Mouse (Mus musculus) left cerebral cortex, adult 9 months (tissue): ENCODE data around the gene Slc2a9.
A peak's percentile ranks its signal among the peaks of the same experiment; 100 is the strongest.

Experiments
- DNase-seq, 2 experiments: peaks; one replicate each; pipeline ENCODE4 v3.0.0; 2022; ENCODE audit warnings: low spot score in 2 of 2

Slc2a9 gene

DNA sequence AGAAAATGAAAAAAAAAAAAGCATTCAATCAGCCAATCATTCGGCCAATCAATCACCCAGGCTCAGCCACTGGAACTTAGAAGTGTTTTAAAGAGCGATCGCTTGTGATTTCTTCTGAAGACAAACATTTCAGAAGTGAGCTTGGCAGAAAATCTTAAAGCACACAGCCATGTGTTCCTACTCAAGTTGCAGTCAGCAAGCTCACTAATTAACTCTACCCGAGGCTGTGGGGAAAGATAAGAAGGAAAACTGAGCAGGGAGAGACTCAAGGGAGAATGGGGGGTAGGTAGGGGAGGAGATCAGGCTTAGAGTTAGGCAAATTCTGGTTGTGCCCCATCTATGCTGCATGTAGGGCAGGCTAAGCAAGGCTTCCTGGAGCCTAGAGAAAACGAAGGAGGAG, 130.6 kb downstream of the Slc2a9 start:
- no peak for DNase-seq

DNA sequence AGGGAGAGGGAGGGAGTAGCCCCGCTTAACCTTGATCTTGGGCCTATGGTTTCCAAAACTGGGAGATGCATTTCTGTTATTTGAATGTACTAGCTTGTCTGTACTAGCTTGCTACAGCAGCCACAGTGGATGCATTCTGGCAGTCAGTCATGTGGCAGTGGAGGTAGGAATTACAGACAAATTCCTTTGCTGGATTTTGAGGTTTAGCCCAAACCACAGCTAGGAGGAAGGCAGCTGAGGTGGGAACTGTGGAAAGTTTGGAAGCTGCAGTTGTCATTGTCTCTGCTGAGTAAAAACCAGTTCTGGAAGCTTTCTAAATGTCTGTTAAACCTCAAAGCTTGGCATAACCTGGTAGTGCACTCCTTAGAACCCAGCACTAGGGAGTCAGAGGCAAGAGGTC, 131.6 kb downstream of the Slc2a9 start:
- DNase-seq: no peak

DNA sequence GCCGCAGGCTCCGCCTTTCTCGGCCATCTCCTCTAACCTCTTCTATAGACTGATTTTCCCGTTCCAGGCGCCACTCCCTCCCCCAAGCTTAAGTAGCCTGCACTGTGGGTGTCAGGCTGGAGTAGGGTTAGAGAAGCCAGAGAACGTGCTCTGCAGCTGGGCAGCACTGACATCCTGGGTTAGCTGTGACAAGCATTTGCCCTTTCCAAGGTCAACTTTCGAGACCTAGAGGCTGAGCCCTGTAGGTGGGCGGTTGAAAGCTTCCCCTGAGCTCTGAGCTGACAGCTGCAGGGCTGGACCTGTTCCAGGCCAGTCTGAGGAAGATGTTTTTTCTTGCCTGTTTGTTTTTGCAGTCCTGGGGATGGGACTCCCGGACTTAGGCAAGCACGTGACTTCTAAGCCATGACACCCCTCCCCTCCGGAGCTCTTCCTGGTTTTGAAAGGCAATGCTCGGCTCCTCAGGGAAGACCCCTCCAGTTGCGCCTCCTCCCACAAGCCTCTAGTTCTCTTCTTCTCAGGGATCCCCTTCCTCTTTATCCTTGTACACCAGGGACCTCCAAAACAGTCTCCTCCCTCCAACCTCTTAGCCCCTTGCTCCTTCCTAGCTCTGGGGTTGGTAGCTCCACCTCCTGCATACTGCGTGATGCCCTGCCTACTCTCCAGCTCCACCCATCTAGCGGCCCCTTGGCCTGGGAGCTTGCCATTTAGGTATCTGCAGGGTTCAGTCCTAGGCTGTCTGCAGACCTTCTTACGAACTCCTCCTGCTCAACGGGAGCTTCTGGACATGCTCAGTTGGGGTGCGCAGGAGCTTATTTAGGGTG, 136.1 kb downstream of the Slc2a9 start:
- DNase-seq: peak in 1 of 2 experiments; percentile 25

DNA sequence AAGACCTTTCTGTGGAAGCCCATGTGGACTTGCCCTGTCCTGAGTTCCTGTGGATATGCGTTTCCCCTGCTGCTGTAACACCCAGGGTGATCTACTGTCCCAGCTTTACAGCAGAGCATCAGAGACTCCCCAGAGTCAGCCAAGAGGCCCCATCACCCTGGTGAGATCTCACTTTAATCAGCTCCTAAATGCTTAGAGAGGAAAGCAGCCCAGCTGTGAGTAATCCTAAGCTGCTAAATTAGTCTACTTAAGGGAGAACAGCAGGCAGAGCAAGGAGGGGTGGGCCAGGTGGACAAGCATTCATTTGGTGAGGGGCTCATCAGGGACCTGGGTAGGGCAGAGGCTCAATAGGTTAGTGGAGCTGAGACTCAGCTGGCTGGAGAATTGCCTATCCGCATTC, 137.4 kb downstream of the Slc2a9 start:
- DNase-seq: no peak

DNA sequence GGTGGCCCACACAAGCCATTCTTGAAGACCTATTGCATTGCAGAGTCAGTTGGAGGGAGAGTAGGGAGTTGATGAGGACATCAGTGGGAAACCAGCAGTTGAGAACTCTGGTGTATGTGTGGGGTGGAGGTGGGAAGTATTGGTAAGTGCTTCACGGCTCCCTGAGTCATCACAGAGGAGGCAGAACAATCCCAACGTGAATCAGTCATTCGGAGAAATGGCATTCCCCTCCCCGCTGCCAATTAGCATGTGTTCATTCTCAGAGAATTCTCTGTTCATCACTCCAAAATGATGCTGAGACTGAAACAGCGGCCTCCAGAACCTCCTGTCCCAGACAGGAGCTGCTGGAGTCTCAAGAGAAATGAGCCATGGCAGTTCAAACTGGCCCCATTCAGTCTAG, 138.5 kb downstream of the Slc2a9 start:
- DNase-seq: peak; percentile 36 to 59

DNA sequence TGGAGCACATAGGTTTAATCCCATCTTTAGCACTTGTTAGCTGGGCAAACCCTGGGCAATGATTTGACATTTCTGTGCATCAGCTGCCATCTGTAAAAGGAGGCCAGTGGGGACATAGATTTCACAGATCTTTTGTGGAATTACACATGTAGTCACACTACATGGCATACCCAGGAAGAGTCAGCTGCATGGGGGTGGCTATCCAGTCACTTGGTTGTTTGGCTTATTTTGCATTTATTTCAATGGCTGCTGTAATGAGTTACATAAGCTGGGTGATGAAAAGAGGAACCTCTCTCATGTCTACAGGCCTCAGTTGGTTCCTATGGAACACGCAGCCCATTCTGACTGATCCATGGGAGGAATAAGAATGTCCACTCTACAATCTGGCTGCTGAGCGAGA, 143.2 kb downstream of the Slc2a9 start:
- DNase-seq: no peak

DNA sequence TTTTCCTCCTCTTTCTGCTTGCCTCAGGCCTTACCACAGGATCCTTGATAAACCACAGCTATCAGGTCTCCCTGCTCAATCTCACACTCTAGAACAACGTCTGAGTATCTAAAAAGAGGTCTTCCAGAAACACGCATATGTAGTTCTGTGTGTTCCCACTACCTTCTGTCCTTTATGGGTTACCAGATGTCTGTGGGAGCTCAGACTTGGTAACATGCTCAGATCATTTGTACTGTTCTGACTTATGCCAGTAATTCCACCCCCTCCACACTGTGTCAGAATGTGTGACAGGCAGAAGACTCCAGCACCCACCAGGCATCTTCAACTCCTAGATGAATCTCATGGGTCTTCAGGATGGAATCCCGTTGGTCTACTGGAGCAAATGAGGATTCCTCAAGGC, 146.0 kb downstream of the Slc2a9 start:
- peak in 1 of 2 experiments; percentile 26 for DNase-seq

DNA sequence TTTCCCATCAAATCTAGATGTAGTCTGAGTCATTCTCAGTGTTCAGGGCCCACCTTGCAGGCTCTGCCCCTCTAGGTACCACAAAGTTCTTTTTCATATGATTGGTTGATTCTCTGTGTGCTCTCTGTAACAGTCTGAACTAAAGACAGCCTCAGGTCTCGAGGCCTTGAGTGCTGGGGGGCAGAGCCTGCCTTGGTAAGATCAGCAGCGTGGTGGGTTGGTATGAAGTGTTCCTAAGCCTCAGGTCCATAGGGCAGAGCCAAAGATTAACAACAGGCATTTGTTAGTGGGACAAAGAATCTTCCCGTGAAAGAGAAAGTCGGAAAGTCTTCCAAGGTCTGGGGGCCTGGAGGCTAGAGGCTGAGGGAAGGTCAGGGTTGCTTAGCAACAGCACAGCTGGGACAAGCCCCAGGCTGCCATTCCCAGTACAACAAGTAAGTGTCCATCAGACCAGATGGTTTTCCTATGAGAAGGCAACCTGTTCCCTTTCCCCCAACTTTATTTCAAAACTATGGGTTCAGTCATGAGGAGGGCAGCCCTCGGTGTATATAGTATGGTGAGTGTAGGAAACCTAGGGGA, 152.5 kb downstream of the Slc2a9 start:
- no peak for DNase-seq

DNA sequence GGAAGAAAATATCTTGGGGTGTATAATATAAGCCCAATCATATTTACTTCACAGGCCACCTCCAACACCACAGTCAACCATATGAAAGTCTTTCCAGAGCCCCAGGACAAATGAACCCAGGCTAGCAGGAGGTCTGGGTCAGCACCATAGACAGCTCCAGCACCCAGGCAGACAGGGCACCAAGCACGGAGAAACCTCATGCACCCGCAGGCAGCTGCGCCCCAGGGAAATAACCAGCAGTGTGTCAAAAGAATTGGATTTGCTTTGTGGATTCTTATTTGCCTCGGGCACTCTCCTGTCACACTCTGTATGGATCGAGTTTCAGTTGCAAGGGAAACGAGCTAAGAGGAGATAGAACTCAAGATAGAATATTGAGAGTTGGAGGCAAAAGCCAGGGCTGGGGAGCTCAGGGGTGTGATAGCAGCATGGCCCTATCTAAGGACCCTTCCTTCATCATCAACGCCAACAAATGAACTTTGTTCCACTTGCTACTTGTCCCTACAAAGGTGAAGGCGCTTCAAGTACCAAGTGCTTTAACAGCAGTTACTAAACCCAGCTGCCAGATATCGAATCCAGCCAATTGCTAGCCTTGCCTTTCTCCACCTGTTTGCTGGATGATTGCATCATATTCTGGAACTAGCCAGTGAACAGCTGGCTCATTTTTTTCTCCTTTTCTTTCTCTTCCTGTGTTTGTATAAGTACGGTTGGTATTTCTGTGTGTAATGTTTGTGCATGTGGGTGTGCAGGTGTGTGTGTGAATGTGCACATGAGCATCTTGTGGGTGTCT, 156.1 kb downstream of the Slc2a9 start:
- DNase-seq: no peak

DNA sequence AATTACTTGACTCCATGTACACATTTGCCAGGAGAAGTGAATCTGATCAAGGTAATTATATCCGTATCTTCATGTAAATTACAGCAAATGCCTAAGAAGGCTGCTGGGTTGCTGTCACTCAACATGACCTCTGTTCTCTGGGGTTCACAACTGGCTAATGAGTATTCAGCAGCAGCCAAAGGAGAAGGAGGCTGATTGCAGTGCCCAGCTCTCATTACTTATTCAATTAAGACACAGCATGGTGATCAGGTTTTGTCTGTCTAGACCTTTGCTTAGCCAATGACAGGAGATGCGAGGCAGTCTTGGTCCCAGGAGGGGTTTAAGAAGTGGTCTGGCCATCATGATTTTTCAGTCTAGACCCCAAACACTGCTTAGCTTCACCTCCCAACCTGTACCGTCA, 159.8 kb downstream of the Slc2a9 start:
- no peak for DNase-seq

DNA sequence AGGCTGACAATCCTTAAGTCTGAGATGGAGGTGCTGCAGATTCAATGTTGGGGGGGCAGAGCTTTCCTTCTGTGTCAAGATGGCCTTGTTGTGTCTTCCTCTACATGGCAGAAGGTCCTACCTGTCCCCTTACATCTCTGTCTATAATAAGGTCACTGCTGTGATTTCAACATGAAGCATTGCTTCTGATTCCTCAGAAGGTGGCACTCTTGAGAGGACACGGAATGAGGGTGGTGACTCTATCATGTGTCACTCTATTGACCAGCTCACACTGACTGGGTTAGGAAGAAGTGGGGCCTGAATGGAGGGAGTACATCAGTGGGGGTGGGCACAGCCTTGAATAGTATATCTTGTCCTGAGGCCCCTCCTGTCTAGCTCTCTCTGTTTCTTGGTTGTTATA, 168.4 kb downstream of the Slc2a9 start:
- no peak for DNase-seq

DNA sequence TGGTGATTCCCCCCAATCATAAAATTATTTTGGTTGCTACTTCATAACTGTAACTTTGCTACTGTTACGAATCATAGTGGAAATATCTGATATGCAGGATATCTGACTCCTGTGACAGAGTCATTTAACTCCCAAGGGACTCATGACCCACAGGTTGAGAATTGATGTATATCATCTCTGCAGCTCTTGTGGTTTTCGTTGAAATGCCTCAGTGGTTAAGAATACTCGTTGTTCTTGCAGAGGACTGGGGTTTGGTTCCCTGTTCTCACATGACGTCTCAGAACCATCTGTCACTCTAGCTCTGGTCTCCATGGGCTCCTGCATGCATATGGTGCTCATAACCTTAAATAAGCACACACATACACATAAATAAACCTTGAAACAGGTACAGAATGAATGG, 169.6 kb downstream of the Slc2a9 start:
- no peak for DNase-seq

DNA sequence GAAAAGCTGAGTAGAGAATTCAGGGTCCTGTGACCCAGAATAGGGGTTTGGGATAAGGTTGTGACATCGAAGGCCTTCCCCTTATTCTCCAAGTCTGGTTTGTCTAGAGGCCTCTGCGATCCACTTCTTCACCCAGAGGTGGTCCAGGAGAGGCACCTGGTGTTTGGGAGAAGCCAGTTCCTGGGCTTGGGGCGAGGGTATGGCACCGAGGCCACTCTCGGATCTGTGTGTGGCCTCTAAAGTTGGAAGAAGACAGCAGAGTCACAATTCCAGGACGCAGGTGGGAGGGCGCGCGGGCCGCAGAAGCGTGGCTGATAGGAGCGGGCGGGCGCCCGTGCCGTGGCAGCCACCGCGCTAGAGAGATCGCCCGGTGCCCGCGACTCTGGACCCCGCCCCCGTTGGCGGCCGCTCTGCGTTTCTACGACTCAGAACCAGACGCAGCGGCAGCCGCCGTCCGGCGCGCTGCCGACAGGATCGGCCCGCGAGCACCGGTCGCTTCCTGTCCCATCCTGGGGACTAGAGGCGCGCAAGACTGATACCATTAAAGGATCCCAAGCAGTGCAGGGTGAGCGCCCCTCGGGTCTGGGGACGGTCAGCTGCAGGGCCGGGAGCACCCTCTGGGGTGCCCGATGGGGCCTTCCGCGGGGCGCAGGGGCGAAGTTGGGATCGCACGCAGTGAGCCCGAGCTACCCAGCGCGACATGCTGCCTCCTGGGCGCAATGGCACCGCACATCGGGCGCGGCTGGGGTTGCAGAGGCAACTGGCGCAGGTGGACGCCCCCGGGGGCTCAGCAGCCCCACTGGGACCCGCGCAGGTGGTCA, 183.8 kb downstream of the Slc2a9 start, which contains the start of gene Drd5:
Gene Drd5 (plus strand): TSS at position 402 of the 821 bp plus-strand sequence.
- DNase-seq: no peak

DNA sequence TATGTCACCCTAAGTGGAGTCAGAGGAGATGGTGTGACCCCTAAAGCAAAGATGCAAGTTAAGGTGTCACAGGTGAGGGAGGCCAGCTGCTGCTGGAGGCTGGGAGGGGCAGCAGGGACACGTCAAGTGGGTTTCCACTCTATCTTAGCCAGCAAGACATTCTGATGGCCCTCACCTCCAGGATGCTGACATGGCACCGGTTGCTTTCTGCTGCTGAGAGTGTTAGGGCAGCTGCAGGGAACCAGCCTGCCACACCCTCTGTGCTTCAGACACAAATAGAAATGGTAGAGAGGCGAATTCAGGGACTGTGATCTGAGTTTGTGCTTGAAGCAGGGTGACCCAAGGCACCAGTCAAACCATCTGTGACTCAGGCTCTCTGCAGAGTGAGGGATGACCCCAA, 193.1 kb downstream of the Slc2a9 start:
- DNase-seq: no peak

DNA sequence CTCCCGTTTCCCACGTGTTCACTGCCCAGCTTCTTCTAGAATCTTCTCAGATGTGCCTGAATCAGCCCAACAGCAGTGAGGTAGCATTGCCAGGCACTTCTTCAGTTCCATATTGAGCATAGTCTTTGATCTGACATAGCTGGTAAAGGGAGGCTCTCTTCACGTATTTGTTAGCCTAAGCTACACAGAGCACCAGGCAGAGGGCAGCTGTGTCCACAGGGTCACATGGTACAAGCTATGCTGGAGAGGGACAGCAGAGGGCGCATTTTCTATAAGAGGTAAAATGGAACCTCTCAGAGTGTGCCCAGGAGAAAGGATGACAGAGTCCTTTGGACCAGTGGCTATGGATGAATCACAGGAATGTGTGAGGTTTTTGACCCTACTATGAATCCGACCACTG, 194.1 kb downstream of the Slc2a9 start:
- DNase-seq: peak in 1 of 2 experiments; percentile 66

DNA sequence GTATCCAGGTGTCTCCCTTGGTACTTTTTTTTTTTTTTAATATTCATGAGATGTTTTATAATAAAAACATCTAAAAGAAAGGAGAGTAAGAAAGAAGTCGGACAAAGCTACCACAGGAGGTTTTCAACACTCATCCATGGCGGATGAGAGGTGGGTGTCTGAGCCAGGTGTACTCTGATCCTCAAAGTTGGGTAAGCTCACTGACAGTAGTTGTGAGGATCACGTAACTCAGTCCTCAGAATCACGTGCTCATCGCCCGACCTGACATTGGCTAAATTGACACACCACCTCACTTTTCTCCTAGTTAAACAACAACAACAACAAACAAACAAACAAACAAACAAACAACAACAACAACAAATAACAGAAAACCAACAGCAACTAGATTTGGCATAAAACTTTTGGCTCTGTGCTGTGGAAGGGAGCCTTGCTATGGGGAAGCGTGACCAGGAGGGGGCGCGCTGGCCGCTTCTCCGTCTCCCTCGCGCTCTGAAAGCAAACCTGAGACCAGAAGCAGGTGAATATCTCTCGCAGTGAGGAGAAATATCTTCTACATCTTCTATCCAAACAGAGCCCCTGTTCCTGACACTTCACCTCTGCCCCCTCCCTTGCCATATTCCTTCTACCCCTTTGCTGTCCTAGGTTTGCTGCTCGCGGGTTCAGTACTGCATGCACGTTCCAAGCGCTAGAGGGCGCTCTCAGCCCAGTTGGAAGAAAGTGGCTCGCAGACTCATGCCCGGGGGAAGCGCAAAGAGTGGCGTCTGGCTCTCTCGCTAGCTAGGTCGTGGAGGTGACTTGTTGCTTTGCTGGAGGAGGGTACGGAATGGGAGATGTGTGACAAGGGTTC, 195.5 kb downstream of the Slc2a9 start:
- DNase-seq: peak; percentile 49 to 93

DNA sequence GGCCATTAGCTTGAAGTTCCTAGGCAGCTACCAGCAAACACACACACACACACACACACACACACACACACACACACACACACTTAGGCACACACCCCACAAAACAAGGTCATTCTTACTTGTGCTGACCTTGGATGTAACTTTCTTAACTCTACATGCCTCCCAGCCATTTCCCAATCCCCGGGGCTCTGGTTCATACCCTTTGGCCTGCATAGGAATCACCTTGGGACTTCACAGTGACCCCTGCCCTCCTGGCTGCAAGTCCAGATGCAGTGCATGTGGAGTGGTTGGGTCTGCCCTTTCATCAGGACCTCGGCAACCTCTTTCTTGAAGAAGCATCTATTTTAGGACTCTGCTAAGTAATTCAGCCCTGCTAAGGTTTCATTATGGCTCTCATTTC, 197.7 kb downstream of the Slc2a9 start:
- no peak for DNase-seq

DNA sequence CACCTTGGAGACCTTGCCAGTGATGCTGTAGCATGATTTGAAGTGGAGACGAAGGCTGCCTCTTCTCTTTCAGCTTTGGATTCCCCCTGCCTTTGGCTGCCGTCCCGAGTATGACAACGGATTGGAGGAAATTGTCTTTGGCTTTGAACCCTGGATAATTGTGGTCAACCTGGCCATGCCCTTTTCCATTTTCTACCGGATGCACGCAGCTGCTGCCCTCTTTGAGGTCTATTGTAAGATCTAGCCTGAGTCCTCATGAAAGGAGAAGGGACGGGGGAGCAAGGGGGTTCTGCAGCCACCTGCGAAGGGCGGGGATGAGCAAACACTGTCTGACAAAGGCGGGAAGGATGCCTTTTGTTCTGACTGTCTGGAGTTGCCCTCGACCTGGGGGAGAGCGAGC, 200.3 kb downstream of the Slc2a9 start:
- DNase-seq: no peak

DNA sequence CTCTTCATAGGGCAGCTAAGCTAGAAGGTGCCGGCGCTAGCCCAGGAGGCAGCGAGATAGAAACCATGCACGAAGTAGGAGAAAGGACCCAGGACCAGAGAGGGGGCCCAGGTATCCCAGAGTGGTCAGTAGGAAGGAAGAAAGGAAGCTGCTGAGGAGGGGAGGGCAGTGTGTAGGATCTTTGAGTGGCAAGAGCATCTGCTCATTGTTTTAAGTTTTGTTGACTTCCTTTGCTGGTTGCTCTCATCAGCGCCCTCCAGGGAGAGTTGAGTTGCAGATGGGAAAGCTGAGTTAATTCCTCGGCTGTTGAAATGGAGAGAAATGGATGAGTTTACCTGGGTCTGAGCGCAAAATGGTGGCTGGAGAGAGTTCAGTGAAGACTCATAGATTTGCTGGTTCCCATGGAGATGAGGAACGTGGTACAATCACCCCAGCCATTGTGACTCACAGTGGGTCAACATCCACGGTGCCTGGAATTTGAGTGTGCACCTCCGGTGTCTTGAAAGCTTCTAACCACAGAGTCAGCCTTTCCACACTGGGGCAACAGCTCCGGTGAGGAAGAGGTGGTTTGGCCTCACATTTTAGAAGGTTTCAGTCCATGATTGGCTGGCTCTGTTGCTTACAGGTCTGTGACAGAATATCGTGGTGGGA, 201.1 kb downstream of the Slc2a9 start:
- DNase-seq: no peak
